Mouse (Mus musculus) midbrain, embryonic 11.5 days (tissue): Measurements from ENCODE around the gene Pmvk. TPM values are rescaled to one million over a fixed set of nuclear protein-coding genes. Genes with fewer than 3 reads are reported as not detected.

ENCODE experiments used
- ATAC-seq: fragments of 200-750 bp; cut with Nextera tagmentation; 2 replicates; pipeline ENCODE4 v1.8.0; 2017; ENCODE audit warnings: moderate TSS enrichment, moderate library complexity; ENCODE audit not compliant: low FRiP score
- DNase-seq: peaks from one replicate; pipeline ENCODE4 v3.0.0; 2015; ENCODE audit warnings: low spot score; ENCODE audit errors: missing footprints
- H3K27ac ChIP-seq: fragments of 300-500 bp; sonication (generic); 2 replicates; pipeline ENCODE4 v1.5.1; 2014; ENCODE audit warnings: low read depth, low read length
- H3K27me3 ChIP-seq: fragments of 300-500 bp; sonication (generic); 2 replicates; pipeline ENCODE4 v1.6.1; 2014; ENCODE audit warnings: mild to moderate bottlenecking, low read length, moderate library complexity, mixed read lengths; ENCODE audit not compliant: control insufficient read depth, insufficient read depth
- H3K36me3 ChIP-seq: fragments of 300-500 bp; sonication (generic); 2 replicates; pipeline ENCODE4 v1.6.1; 2014; ENCODE audit warnings: mild to moderate bottlenecking, low read length, moderate library complexity, mixed read lengths; ENCODE audit not compliant: control insufficient read depth, insufficient read depth
- H3K4me1 ChIP-seq: fragments of 300-500 bp; sonication (generic); 2 replicates; pipeline ENCODE4 v1.6.1; 2014; ENCODE audit warnings: low read length; ENCODE audit not compliant: control insufficient read depth, insufficient read depth
- H3K4me2 ChIP-seq: fragments of 300-500 bp; sonication (generic); 2 replicates; pipeline ENCODE4 v1.6.1; 2014; ENCODE audit warnings: mild to moderate bottlenecking, moderate library complexity
- H3K4me3 ChIP-seq: fragments of 300-500 bp; sonication (generic); 2 replicates; pipeline ENCODE4 v1.5.1; 2014; ENCODE audit warnings: low read depth, low read length
- H3K9ac ChIP-seq: fragments of 300-500 bp; sonication (generic); 2 replicates; pipeline ENCODE4 v1.6.1; 2014; ENCODE audit warnings: low read length
- H3K9me3 ChIP-seq: fragments of 300-500 bp; sonication (generic); 2 replicates; pipeline ENCODE4 v1.6.1; 2016; ENCODE audit warnings: low read length; ENCODE audit not compliant: control insufficient read depth
- WGBS: fragments of 180-500 bp; shearing (Covaris S2); extraction: QIAGEN DNeasy Blood & Tissue Kit; methylation state at CpG from one replicate; pipeline ENCODE4 v1.1.7; 2014; 5-methylcytosine and 5-hydroxymethylcytosine counted together
- polyA plus RNA-seq: library from polyadenylated mRNA; unstranded; fragments of >200 nt; fragmentation: Nextera tagmentation; extraction: Ambion mirVana; gene quantifications from 2 replicates; pipeline ENCODE4 v1.2.1, GENCODE M21; 2014

Gene Pmvk
- polyA plus RNA-seq, 1 experiment from 2014 or later = 69.7 TPM

- Histone ChIP-seq H3K4me1 (peaks cover 7% of the 10 kb centered on the region; the same call in 1 of the 2 replicates), H3K36me3 (no peaks in the 10 kb centered on the region), H3K27ac (no peak overlapping the region), H3K9ac (no peak overlapping the region), H3K27me3 (no peaks in the 10 kb centered on the region), H3K9me3 (no peaks in the 10 kb centered on the region), H3K4me2 (no peak overlapping the region), H3K4me3 (no peak overlapping the region)
- ATAC-seq = peak; percentile 53
- 34% methylated on average over 10 of the region's 10 CpGs for WGBS
- DNase-seq = peak; percentile 98
These were observed 2.7 kb downstream of the Pmvk start for GRCm38 (mm10) chr3:89456726-89457665.

GRCm38 (mm10) chr3:89458372-89458964, 4.1 kb downstream of the Pmvk start:
- Histone ChIP-seq H3K4me3 (peak overlapping the region; percentile 61), H3K4me2 (peak overlapping the region; percentile 74), H3K4me1 (peaks cover 7% of the 10 kb centered on the region; the same call in 1 of the 2 replicates), H3K36me3 (no peaks in the 10 kb centered on the region), H3K27me3 (no peaks in the 10 kb centered on the region), H3K9me3 (no peaks in the 10 kb centered on the region), H3K9ac (peak overlapping the region; percentile 87; the same call in 1 of the 2 replicates), H3K27ac (no peak overlapping the region)
- ATAC-seq (peak; percentile 38), DNase-seq (no peak)
- 51% methylated on average over 13 of the region's 13 CpGs for WGBS

- ATAC-seq (peak; percentile 86), DNase-seq (peak; percentile 99)
- Histone ChIP-seq H3K36me3 (no peaks in the 10 kb centered on the region), H3K9me3 (no peaks in the 10 kb centered on the region), H3K27me3 (no peaks in the 10 kb centered on the region), H3K9ac (peak overlapping the region; percentile 87), H3K4me3 (peak overlapping the region; percentile 61), H3K4me1 (peaks cover 7% of the 10 kb centered on the region; the same call in 1 of the 2 replicates), H3K27ac (peak overlapping the region; percentile 77), H3K4me2 (peak overlapping the region; percentile 74)
- WGBS = 2% methylated on average over 35 of the region's 36 CpGs
These were observed 4.8 kb downstream of the Pmvk start for GRCm38 (mm10) chr3:89458965-89459807.

- H3K4me1 ChIP-seq = no peaks in the 10 kb centered on the region
- H3K4me2 ChIP-seq = no peak overlapping the region
- H3K9me3 ChIP-seq = no peaks in the 10 kb centered on the region
- H3K4me3 ChIP-seq = no peak overlapping the region
- no peaks in the 10 kb centered on the region for H3K27me3 ChIP-seq
- DNase-seq = no peak
- ATAC-seq = no peak
- WGBS = 45% methylated on average over 4 of the region's 4 CpGs
- H3K36me3 ChIP-seq = 0 out of 2 replicates have a peak, but pooled peaks cover 3% of the 10 kb centered on the region
- no peak overlapping the region for H3K27ac ChIP-seq
- no peak overlapping the region for H3K9ac ChIP-seq
These were observed 13.9 kb downstream of the Pmvk start for GRCm38 (mm10) chr3:89468268-89468667.

GRCm38 (mm10) chr3:89472280-89472679, 17.9 kb downstream of the Pmvk start:
- no peak overlapping the region for H3K4me2 ChIP-seq
- WGBS = 73% methylated on average over 7 of the region's 7 CpGs
- H3K4me1 ChIP-seq = no peaks in the 10 kb centered on the region
- no peak overlapping the region for H3K27ac ChIP-seq
- no peaks in the 10 kb centered on the region for H3K9me3 ChIP-seq
- no peaks in the 10 kb centered on the region for H3K27me3 ChIP-seq
- H3K9ac ChIP-seq = no peak overlapping the region
- DNase-seq (no peak), ATAC-seq (no peak)
- no peak overlapping the region for H3K4me3 ChIP-seq
- 0 out of 2 replicates have a peak, but pooled peaks cover 3% of the 10 kb centered on the region for H3K36me3 ChIP-seq

GRCm38 (mm10) chr3:89473838-89474237, 19.5 kb downstream of the Pmvk start:
- Histone ChIP-seq H3K9me3 (no peaks in the 10 kb centered on the region), H3K4me1 (no peaks in the 10 kb centered on the region), H3K9ac (no peak overlapping the region), H3K36me3 (0 out of 2 replicates have a peak, but pooled peaks cover 3% of the 10 kb centered on the region), H3K4me3 (no peak overlapping the region), H3K27me3 (no peaks in the 10 kb centered on the region), H3K27ac (no peak overlapping the region), H3K4me2 (no peak overlapping the region)
- WGBS = 81% methylated on average over 6 of the region's 6 CpGs
- no peak for DNase-seq
- no peak for ATAC-seq

GRCm38 (mm10) chr3:89479055-89479454, 24.7 kb downstream of the Pmvk start:
- H3K27me3 ChIP-seq = no peaks in the 10 kb centered on the region

GRCm38 (mm10) chr3:89481488-89481887, 27.1 kb downstream of the Pmvk start:
- WGBS = 42% methylated on average over 2 of the region's 2 CpGs
- H3K4me2 ChIP-seq = no peak overlapping the region
- no peaks in the 10 kb centered on the region for H3K36me3 ChIP-seq
- no peaks in the 10 kb centered on the region for H3K9me3 ChIP-seq
- H3K27ac ChIP-seq = no peak overlapping the region
- H3K4me1 ChIP-seq = no peaks in the 10 kb centered on the region
- H3K9ac ChIP-seq = no peak overlapping the region
- no peak overlapping the region for H3K4me3 ChIP-seq
- no peak for ATAC-seq
- DNase-seq = peak; percentile 84
- H3K27me3 ChIP-seq = no peaks in the 10 kb centered on the region

More at GRCm38 (mm10) chr3:89479055-89479454, 24.7 kb downstream of the Pmvk start:
- WGBS = 72% methylated on average over 6 of the region's 6 CpGs
- H3K4me2 ChIP-seq = no peak overlapping the region
- no peaks in the 10 kb centered on the region for H3K36me3 ChIP-seq
- H3K4me1 ChIP-seq = no peaks in the 10 kb centered on the region
- no peak for DNase-seq
- ATAC-seq = no peak
- H3K27ac ChIP-seq = no peak overlapping the region
- H3K4me3 ChIP-seq = no peak overlapping the region
- no peak overlapping the region for H3K9ac ChIP-seq
- H3K9me3 ChIP-seq = no peaks in the 10 kb centered on the region
